Mouse (Mus musculus) limb, embryonic 15.5 days (tissue): Measurements from ENCODE around the gene Ccdc58. TPM values are rescaled to one million over a fixed set of nuclear protein-coding genes. Genes with fewer than 3 reads are reported as not detected.
"Not testable (repeated sequence)": the region's sequence is repeated elsewhere in the genome, so short reads cannot be mapped to it uniquely, and the experiment has no call there.

Experiments used
- ATAC-seq: fragments of 200-750 bp; cut with Nextera tagmentation; 2 replicates; pipeline ENCODE4 v1.8.0; 2017; ENCODE audit warnings: low read depth, moderate TSS enrichment; ENCODE audit not compliant: insufficient number of reproducible peaks, low FRiP score, low TSS enrichment
- H3K27ac ChIP-seq: fragments of 300-500 bp; sonication (generic); 2 replicates; pipeline ENCODE4 v1.5.1; 2015; ENCODE audit warnings: moderate library complexity, mild to moderate bottlenecking, inconsistent platforms
- H3K27me3 ChIP-seq: fragments of 300-500 bp; sonication (generic); 2 replicates; pipeline ENCODE4 v1.6.1; 2015; ENCODE audit warnings: inconsistent platforms
- H3K36me3 ChIP-seq: fragments of 300-500 bp; sonication (generic); 2 replicates; pipeline ENCODE4 v1.6.1; 2015; ENCODE audit warnings: inconsistent platforms
- H3K4me1 ChIP-seq: fragments of 300-500 bp; sonication (generic); 2 replicates; pipeline ENCODE4 v1.6.1; 2015; ENCODE audit warnings: inconsistent platforms
- H3K4me2 ChIP-seq: fragments of 300-500 bp; sonication (generic); 2 replicates; pipeline ENCODE4 v1.6.1; 2015; ENCODE audit warnings: mild to moderate bottlenecking, inconsistent platforms
- H3K4me3 ChIP-seq: fragments of 300-500 bp; sonication (generic); 2 replicates; pipeline ENCODE4 v1.5.1; 2015; ENCODE audit warnings: mild to moderate bottlenecking, inconsistent platforms
- H3K9ac ChIP-seq: fragments of 300-500 bp; sonication (generic); 2 replicates; pipeline ENCODE4 v1.6.1; 2015; ENCODE audit warnings: inconsistent platforms
- H3K9me3 ChIP-seq: fragments of 300-500 bp; sonication (generic); 2 replicates; pipeline ENCODE4 v1.6.1; 2016; ENCODE audit warnings: inconsistent platforms
- WGBS: fragments of 180-500 bp; shearing (Covaris S2); methylation state at CpG from one replicate; pipeline ENCODE4 v1.1.7; 2015; 5-methylcytosine and 5-hydroxymethylcytosine counted together
- polyA plus RNA-seq: library from polyadenylated mRNA; unstranded; fragments of >200 nt; fragmentation: Nextera tagmentation; extraction: Ambion mirVana; gene quantifications from 2 replicates; pipeline ENCODE4 v1.2.1, GENCODE M21; 2015

Gene Ccdc58
- 80.8 and 85.0 TPM in 2 replicates for polyA plus RNA-seq

GRCm38 (mm10) chr16:36071450-36072379, at the start of gene Ccdc58, which contains the start of gene Fam162a:
Gene Ccdc58 (plus strand): TSS chr16:36071685.
Gene Fam162a (minus strand): TSS chr16:36071594.
- WGBS, result under 1% methylated on average over 73 of the region's 81 CpGs
- peak within 1 kb of the TSS; percentile 54 for H3K4me2 ChIP-seq
- H3K27me3 ChIP-seq, result no peaks in the 10 kb centered on the region
- peak within 1 kb of the TSS; percentile 82 for H3K9ac ChIP-seq
- peak within 1 kb of the TSS; percentile 100 for H3K27ac ChIP-seq
- peaks cover 24% of the 10 kb centered on the region for H3K4me1 ChIP-seq
- ATAC-seq, result peak; percentile 93
- H3K4me3 ChIP-seq, result peak within 1 kb of the TSS; percentile 86
- peaks cover 5% of the 10 kb centered on the region; the same call in 1 of the 2 replicates for H3K36me3 ChIP-seq
- H3K9me3 ChIP-seq, result no peaks in the 10 kb centered on the region

DNA sequence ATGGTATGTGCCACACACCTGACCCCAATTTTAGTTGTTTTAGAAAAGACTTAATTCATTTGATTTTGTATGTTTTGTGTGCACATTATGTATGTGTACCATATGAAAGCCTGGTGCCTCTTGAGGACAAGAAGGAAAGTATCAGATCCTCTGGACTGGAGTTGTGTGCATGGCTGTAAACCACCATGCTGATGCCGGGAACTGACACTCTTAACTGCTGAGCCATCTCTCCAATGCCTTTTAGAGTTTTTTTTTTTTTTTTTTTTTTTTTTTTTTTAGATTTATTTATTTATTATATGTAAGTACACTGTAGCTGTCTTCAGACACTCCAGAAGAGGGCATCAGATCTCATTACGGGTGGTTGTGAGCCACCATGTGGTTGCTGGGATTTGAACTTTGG, 43.4 kb upstream of the Ccdc58 start:
- not testable (repeated sequence) for H3K9me3 ChIP-seq, H3K27ac ChIP-seq, ATAC-seq, H3K4me2 ChIP-seq, H3K4me1 ChIP-seq, H3K27me3 ChIP-seq, H3K4me3 ChIP-seq, H3K9ac ChIP-seq
- WGBS, result 74% methylated on average over 2 of the region's 2 CpGs
- H3K36me3 ChIP-seq, result peaks cover 40% of the 10 kb centered on the region

GRCm38 (mm10) chr16:36040640-36041624, 30.6 kb upstream of the Ccdc58 start, which contains the start of gene Wdr5b:
Gene Wdr5b (plus strand): TSS chr16:36041190.
- 2% methylated on average over 39 of the region's 39 CpGs for WGBS
- peaks cover 39% of the 10 kb centered on the region for H3K36me3 ChIP-seq
- peak within 1 kb of the TSS; percentile 50 for H3K4me3 ChIP-seq
- H3K4me1 ChIP-seq, result peaks cover 11% of the 10 kb centered on the region
- H3K27me3 ChIP-seq, result no peaks in the 10 kb centered on the region
- peak within 1 kb of the TSS; percentile 38 for H3K9ac ChIP-seq
- H3K9me3 ChIP-seq, result no peaks in the 10 kb centered on the region
- peak within 1 kb of the TSS; percentile 83 for H3K27ac ChIP-seq
- peak; percentile 93 for ATAC-seq
- H3K4me2 ChIP-seq, result peak within 1 kb of the TSS; percentile 70

DNA sequence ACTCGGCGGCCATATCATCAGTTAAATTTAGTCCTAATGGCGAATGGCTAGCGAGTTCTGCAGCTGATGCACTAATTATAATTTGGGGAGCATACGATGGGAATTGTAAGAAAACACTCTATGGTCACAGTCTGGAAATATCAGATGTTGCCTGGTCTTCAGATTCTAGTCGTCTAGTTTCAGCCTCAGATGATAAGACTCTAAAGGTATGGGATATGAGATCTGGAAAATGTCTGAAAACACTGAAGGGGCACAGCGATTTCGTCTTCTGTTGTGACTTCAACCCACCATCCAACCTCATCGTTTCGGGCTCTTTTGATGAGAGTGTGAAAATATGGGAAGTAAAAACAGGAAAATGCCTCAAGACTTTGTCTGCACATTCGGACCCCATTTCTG, 29.9 kb upstream of the Ccdc58 start:
- H3K9me3 ChIP-seq, result no peaks in the 10 kb centered on the region
- H3K27ac ChIP-seq, result peak overlapping the region; percentile 83
- H3K27me3 ChIP-seq, result no peaks in the 10 kb centered on the region
- H3K4me1 ChIP-seq, result peaks cover 11% of the 10 kb centered on the region
- 23% methylated on average over 11 of the region's 11 CpGs for WGBS
- peak overlapping the region; percentile 50 for H3K4me3 ChIP-seq
- peaks cover 44% of the 10 kb centered on the region for H3K36me3 ChIP-seq
- H3K4me2 ChIP-seq, result peak overlapping the region; percentile 70
- ATAC-seq, result no peak
- H3K9ac ChIP-seq, result peak overlapping the region; percentile 38

DNA sequence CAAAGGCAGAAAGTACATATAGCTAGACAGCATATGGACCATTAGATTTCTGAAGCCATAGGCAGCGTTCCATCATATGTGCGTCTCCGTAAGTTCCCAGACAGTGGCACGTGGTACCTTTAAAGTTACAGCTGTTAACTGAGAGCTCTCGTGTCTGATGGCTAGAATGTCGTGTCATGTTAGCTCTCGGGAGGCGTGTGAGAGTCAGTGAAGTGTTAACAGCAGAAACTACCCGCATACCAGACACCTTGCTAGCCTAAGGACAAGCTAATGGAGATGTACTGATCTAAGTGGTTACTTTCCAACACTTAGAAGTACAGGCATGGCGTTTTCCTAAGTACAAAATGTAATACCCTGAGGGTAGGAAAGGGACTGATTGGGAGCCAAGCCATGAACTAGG, 28.4 kb upstream of the Ccdc58 start:
- peaks cover 11% of the 10 kb centered on the region for H3K4me1 ChIP-seq
- H3K4me2 ChIP-seq, result no peak overlapping the region
- no peak overlapping the region for H3K9ac ChIP-seq
- no peaks in the 10 kb centered on the region for H3K27me3 ChIP-seq
- H3K4me3 ChIP-seq, result no peak overlapping the region
- 76% methylated on average over 10 of the region's 10 CpGs for WGBS
- H3K27ac ChIP-seq, result no peak overlapping the region
- no peaks in the 10 kb centered on the region for H3K9me3 ChIP-seq
- H3K36me3 ChIP-seq, result peaks cover 56% of the 10 kb centered on the region
- no peak for ATAC-seq

DNA sequence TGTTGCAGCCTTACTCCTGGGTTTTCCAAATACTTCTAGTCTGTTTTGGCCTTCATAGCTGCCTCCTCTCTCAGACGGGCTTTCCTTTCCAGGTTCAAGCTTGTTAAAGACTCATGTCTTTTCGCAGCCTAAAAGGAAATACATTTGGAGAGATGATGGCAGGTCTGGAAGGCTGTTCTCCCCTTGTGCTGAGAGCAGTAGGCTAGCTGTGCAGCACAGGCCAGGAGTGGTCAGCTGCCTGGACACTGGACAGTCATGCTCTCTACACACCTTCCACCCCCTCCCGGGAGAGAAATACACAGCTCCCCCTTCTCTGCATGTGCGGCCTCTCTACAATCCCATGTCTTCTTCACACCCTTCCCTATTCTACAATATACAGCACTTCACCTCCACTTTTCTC, 27.5 kb upstream of the Ccdc58 start:
- Histone ChIP-seq H3K36me3 (peaks cover 65% of the 10 kb centered on the region), H3K4me2 (no peak overlapping the region), H3K27ac (no peak overlapping the region), H3K4me1 (peaks cover 11% of the 10 kb centered on the region), H3K9me3 (no peaks in the 10 kb centered on the region), H3K4me3 (no peak overlapping the region), H3K27me3 (no peaks in the 10 kb centered on the region), H3K9ac (no peak overlapping the region)
- 84% methylated on average over 4 of the region's 4 CpGs for WGBS
- no peak for ATAC-seq

DNA sequence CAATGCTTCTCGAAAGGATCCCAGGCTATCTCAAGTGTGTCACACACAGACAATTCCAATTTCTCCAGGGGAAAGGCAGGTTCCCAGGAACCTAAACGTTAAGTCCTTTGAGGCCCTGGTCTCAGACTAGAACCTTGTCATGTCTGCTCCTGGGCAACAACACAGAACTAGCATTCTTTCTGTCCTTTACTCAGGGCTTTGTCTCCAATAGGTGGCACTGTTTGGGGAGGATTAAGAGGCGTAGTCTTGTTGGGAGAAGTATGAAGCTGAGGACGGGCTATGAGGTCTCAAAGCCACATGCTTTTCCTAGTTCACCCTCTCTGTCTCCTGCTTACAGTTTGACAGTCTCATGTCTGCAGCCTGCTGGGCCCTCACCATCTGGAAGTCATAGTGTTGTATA, 23.9 kb upstream of the Ccdc58 start:
- Histone ChIP-seq H3K27ac (no peak overlapping the region), H3K27me3 (no peaks in the 10 kb centered on the region), H3K36me3 (peaks cover 93% of the 10 kb centered on the region), H3K4me1 (peaks cover 5% of the 10 kb centered on the region; the same call in 1 of the 2 replicates), H3K9me3 (no peaks in the 10 kb centered on the region), H3K9ac (no peak overlapping the region), H3K4me2 (no peak overlapping the region), H3K4me3 (no peak overlapping the region)
- ATAC-seq, result no peak
- 94% methylated on average over 4 of the region's 4 CpGs for WGBS

DNA sequence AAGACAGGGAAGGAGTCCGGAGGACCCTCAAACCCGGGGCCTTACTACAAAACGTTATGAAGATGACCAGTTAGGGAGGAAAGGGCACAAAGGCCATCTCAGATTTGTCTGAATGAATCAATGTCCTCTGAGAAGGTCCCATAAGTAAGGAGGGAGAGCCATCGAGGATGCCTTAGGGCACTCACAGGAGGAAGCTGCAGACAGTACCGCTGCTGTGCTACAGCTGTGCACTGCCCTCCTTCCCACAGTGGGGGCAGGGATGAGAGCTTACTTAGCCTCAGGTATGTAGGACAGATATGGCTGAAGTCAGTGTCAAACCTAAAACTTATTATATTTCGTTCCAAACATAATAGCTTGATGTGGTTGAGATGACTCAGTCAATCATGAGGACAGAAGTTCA, 20.0 kb upstream of the Ccdc58 start:
- no peaks in the 10 kb centered on the region for H3K27me3 ChIP-seq
- H3K9me3 ChIP-seq, result no peaks in the 10 kb centered on the region
- H3K27ac ChIP-seq, result no peak overlapping the region
- H3K4me1 ChIP-seq, result no peaks in the 10 kb centered on the region
- H3K36me3 ChIP-seq, result peaks cover 80% of the 10 kb centered on the region
- H3K4me2 ChIP-seq, result no peak overlapping the region
- 90% methylated on average over 6 of the region's 6 CpGs for WGBS
- H3K9ac ChIP-seq, result no peak overlapping the region
- ATAC-seq, result no peak
- H3K4me3 ChIP-seq, result no peak overlapping the region

GRCm38 (mm10) chr16:36053524-36054275, 17.8 kb upstream of the Ccdc58 start:
- no peak overlapping the region for H3K27ac ChIP-seq
- no peak for ATAC-seq
- no peaks in the 10 kb centered on the region for H3K9me3 ChIP-seq
- no peak overlapping the region for H3K4me2 ChIP-seq
- H3K9ac ChIP-seq, result no peak overlapping the region
- H3K36me3 ChIP-seq, result peaks cover 65% of the 10 kb centered on the region
- no peaks in the 10 kb centered on the region for H3K27me3 ChIP-seq
- H3K4me1 ChIP-seq, result 0 out of 2 replicates have a peak, but pooled peaks cover 3% of the 10 kb centered on the region
- no peak overlapping the region for H3K4me3 ChIP-seq
- WGBS, result 79% methylated on average over 6 of the region's 6 CpGs

DNA sequence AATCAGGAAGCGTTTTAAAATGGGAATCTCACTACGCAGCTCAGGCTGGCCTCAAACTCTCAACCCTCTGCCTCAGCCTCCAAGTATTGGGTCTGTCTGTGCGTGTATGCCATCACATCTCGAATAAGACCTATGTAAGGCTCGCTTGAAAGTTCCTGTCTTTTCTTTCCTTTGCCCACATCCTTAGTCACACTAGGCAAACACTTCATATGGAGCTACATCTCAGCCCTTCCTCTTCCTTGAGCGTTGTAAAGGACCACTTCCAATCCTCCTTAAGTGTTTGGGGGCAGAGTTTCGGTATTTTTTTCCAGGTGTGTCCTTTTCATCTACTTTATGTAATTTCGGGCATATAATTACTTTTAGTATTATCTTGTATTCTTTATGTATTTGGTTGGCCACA, 16.6 kb upstream of the Ccdc58 start:
- H3K4me2 ChIP-seq, result no peak overlapping the region
- H3K9ac ChIP-seq, result no peak overlapping the region
- no peaks in the 10 kb centered on the region for H3K9me3 ChIP-seq
- 0 out of 2 replicates have a peak, but pooled peaks cover 3% of the 10 kb centered on the region for H3K4me1 ChIP-seq
- WGBS, result 90% methylated on average over 8 of the region's 8 CpGs
- no peak for ATAC-seq
- H3K36me3 ChIP-seq, result peaks cover 53% of the 10 kb centered on the region
- H3K27me3 ChIP-seq, result no peaks in the 10 kb centered on the region
- H3K4me3 ChIP-seq, result no peak overlapping the region
- no peak overlapping the region for H3K27ac ChIP-seq

DNA sequence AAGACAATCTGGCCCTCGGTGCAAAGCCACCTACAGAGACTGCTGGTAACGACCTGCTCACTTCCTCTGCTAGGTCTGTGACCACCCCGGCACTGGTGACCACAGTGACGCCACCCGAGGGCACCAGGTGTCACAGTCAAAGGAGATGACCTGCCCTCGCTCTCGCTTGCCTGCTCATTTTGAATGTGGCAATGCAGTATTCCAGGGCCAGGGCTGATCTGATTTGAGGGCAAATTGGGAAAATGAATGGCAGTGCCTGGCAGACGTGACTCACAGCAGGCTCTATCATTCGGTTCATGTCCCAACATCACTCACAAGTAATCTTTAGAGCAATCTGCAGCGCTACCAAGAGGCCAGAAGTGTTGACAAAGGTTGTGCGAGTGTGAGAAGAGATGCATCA, 15.1 kb upstream of the Ccdc58 start:
- Histone ChIP-seq H3K4me2 (no peak overlapping the region), H3K9me3 (no peaks in the 10 kb centered on the region), H3K4me1 (0 out of 2 replicates have a peak, but pooled peaks cover 3% of the 10 kb centered on the region), H3K4me3 (no peak overlapping the region), H3K27ac (no peak overlapping the region), H3K36me3 (peaks cover 47% of the 10 kb centered on the region), H3K9ac (no peak overlapping the region), H3K27me3 (no peaks in the 10 kb centered on the region)
- no peak for ATAC-seq
- WGBS, result 87% methylated on average over 11 of the region's 11 CpGs
